Mouse (Mus musculus): ENCODE results near the gene Ehbp1l1. TPM values are rescaled to one million over a fixed set of nuclear protein-coding genes. Genes with fewer than 3 reads are reported as not detected.

Ehbp1l1 gene
- total and polyA plus RNA-seq, 3 experiments = 34.1 to 85.9 (median 45.7) TPM

DNA sequence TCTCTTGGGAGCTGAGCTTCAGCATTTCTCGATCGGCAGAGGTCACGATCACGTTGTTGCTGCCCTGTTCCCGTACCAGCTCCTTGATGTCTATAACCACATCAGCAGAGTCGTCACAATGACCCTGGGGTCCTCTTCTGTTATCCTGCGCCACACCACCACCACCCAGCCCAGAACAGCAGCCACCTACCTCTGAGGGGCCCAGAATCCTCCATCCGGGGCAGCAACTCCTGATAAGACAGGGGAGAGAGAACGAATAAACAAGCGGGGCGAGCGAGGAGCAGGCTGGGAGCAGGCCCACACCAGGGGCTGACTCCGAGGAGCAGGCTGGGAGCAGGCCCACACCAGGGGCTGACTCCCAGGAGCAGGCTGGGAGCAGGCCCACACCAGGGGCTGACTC lies 39.7 kb downstream of the Ehbp1l1 start:
- Histone ChIP-seq H3K4me1 (ENCODE audit: insufficient read depth, low read depth, low read length) (peaks cover 53% of the 10 kb centered on the region), H3K27me3 (ENCODE audit: insufficient read depth, low read length) (no peaks in the 10 kb centered on the region), H3K9me3 (replicated peaks) (no peaks in the 10 kb centered on the region), H3K4me3 (ENCODE audit: low read depth, low read length) (no peak overlapping the region), H3K36me3 (replicated peaks) (peaks cover 73% of the 10 kb centered on the region)
- TF ChIP-seq TAL1 (conservative IDR thresholded peaks at IDR 0.05; ENCODE audit: low read depth, low read length) (no peak), CTCF (IDR thresholded peaks at IDR 0.05; ENCODE audit: low read depth, low read length) (no peak), POLR2AphosphoS5 (IDR thresholded peaks at IDR 0.05; ENCODE audit: insufficient replicate concordance, low read depth, low read length) (no peak), GATA2 (IDR thresholded peaks at IDR 0.05; ENCODE audit: borderline replicate concordance, low read depth, low read length) (no peak), GATA1 (IDR thresholded peaks at IDR 0.05; ENCODE audit: borderline replicate concordance, low read length) (no peak)
- ATAC-seq (ENCODE audit: extremely low read depth, insufficient number of reproducible peaks, low FRiP score, poor library complexity, severe bottlenecking) (no peak), DNase-seq (ENCODE audit: low spot score) (no peak)

DNA sequence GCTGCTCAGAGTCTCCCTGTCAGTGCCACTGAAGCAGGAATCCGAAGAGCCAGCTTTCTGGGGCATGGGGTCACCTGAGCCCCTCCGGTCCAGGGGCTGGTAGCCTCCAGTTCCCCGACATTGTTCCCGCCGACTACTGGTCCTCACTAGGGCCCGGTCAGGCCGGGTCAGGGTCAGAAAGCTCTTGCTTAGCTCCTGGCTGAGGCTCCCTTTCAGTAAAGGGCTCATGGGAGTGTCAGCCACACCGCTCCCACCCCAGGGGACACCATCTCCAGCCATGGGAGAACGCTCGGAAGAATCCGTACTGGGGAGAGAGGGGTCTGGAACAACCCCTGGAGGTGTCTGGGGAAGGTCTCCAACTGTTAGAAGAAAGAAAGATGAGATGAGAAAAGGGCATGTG lies 40.3 kb downstream of the Ehbp1l1 start:
- TF ChIP-seq TAL1 (conservative IDR thresholded peaks at IDR 0.05; ENCODE audit: low read depth, low read length) (no peak), POLR2AphosphoS5 (IDR thresholded peaks at IDR 0.05; ENCODE audit: insufficient replicate concordance, low read depth, low read length) (no peak), CTCF (IDR thresholded peaks at IDR 0.05; ENCODE audit: low read depth, low read length) (no peak), GATA1 (IDR thresholded peaks at IDR 0.05; ENCODE audit: borderline replicate concordance, low read length) (no peak), GATA2 (IDR thresholded peaks at IDR 0.05; ENCODE audit: borderline replicate concordance, low read depth, low read length) (no peak)
- no peaks in the 10 kb centered on the region for H3K27me3 ChIP-seq (ENCODE audit: insufficient read depth, low read length)
- ATAC-seq (ENCODE audit: extremely low read depth, insufficient number of reproducible peaks, low FRiP score, poor library complexity, severe bottlenecking) (no peak), DNase-seq (ENCODE audit: low spot score) (no peak)
- H3K9me3 ChIP-seq (replicated peaks) = no peaks in the 10 kb centered on the region
- peaks cover 73% of the 10 kb centered on the region for H3K36me3 ChIP-seq (replicated peaks)
- peaks cover 47% of the 10 kb centered on the region for H3K4me1 ChIP-seq (ENCODE audit: insufficient read depth, low read depth, low read length)
- H3K4me3 ChIP-seq (ENCODE audit: low read depth, low read length) = no peak overlapping the region

DNA sequence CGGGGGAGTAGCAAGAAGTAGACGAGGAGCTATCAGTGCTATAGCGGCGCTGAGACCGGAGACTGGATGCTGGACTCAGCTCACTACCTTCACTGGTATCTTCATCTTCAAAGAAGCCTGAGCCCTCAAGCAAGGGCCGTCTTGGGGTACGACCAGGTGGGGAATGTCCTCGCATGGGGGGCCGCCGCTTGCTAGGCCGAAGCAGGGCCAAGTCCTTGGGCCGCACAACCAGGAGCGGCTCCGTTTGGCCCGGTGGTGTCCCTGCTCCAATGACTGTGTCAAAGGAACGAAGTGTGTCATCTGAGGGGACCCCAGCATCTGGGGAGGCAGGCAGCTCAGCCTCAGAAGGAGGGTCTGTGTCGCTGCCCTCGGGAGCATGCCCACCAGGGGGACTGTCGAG lies 40.7 kb downstream of the Ehbp1l1 start:
- TF ChIP-seq GATA1 (IDR thresholded peaks at IDR 0.05; ENCODE audit: borderline replicate concordance, low read length) (no peak), POLR2AphosphoS5 (IDR thresholded peaks at IDR 0.05; ENCODE audit: insufficient replicate concordance, low read depth, low read length) (no peak), CTCF (IDR thresholded peaks at IDR 0.05; ENCODE audit: low read depth, low read length) (no peak), GATA2 (IDR thresholded peaks at IDR 0.05; ENCODE audit: borderline replicate concordance, low read depth, low read length) (no peak), TAL1 (conservative IDR thresholded peaks at IDR 0.05; ENCODE audit: low read depth, low read length) (no peak)
- Histone ChIP-seq H3K36me3 (replicated peaks) (peaks cover 73% of the 10 kb centered on the region), H3K4me1 (ENCODE audit: insufficient read depth, low read depth, low read length) (peaks cover 43% of the 10 kb centered on the region), H3K27me3 (ENCODE audit: insufficient read depth, low read length) (no peaks in the 10 kb centered on the region), H3K9me3 (replicated peaks) (no peaks in the 10 kb centered on the region), H3K4me3 (ENCODE audit: low read depth, low read length) (no peak overlapping the region)
- DNase-seq (ENCODE audit: low spot score) = no peak
- ATAC-seq (ENCODE audit: extremely low read depth, insufficient number of reproducible peaks, low FRiP score, poor library complexity, severe bottlenecking) = no peak

DNA sequence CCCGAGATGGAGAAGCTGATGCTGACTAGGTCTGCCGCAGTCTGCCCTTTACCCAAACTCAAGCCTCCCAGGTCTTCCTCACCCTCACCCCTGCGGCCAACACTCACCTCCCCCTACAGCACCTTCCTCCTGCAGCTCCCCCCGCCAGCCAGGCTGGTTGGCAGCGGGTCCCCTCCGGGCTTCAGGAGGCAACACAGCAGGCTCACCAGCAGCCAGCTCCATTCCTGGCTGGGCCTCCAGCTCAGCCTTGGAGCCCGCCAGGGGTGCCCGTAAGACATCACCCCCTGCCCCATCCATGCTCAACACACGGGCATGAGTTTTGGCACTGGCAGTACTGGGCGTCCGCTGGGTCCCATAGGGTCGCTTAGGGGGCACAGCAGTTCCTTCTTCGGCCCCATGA lies 41.1 kb downstream of the Ehbp1l1 start:
- no peak for ATAC-seq (ENCODE audit: extremely low read depth, insufficient number of reproducible peaks, low FRiP score, poor library complexity, severe bottlenecking)
- H3K36me3 ChIP-seq (replicated peaks) = peaks cover 74% of the 10 kb centered on the region
- H3K4me1 ChIP-seq (ENCODE audit: insufficient read depth, low read depth, low read length) = peaks cover 39% of the 10 kb centered on the region

DNA sequence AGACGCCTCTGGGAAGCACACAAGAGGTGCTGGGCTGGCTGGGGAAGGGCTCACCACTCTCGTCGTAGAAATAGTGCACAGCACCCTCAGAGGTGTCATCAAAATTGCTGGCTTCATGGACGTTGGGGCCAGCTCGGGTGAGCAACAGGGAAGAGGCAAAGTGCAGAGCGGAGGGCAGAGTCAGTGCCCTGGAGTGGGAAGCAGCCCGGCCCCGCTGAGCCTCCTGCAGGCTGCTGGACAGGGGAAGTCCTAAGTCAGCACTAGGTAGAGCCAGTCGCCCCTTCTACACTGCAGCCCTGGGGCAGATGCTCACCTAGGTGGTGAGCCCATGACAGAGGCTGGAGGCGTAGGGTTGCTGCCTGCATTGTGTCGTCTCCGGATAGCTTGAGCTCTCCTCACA lies 41.9 kb downstream of the Ehbp1l1 start:
- H3K4me3 ChIP-seq (ENCODE audit: low read depth, low read length) = no peak overlapping the region
- peaks cover 82% of the 10 kb centered on the region for H3K36me3 ChIP-seq (replicated peaks)
- no peak for ATAC-seq (ENCODE audit: extremely low read depth, insufficient number of reproducible peaks, low FRiP score, poor library complexity, severe bottlenecking)
- no peaks in the 10 kb centered on the region for H3K9me3 ChIP-seq (replicated peaks)
- H3K4me1 ChIP-seq (ENCODE audit: insufficient read depth, low read depth, low read length) = peaks cover 36% of the 10 kb centered on the region
- DNase-seq (ENCODE audit: low spot score) = no peak
- TF ChIP-seq GATA1 (IDR thresholded peaks at IDR 0.05; ENCODE audit: borderline replicate concordance, low read length) = no peak
- no peak for TF ChIP-seq POLR2AphosphoS5 (IDR thresholded peaks at IDR 0.05; ENCODE audit: insufficient replicate concordance, low read depth, low read length)
- no peak for TF ChIP-seq GATA2 (IDR thresholded peaks at IDR 0.05; ENCODE audit: borderline replicate concordance, low read depth, low read length)
- no peak for TF ChIP-seq CTCF (IDR thresholded peaks at IDR 0.05; ENCODE audit: low read depth, low read length)
- TF ChIP-seq TAL1 (conservative IDR thresholded peaks at IDR 0.05; ENCODE audit: low read depth, low read length) = no peak
- no peaks in the 10 kb centered on the region for H3K27me3 ChIP-seq (ENCODE audit: insufficient read depth, low read length)

More for the DNA sequence above, 41.1 kb downstream of the Ehbp1l1 start:
- no peak for DNase-seq (ENCODE audit: low spot score)
- Histone ChIP-seq H3K9me3 (replicated peaks) (no peaks in the 10 kb centered on the region), H3K4me3 (ENCODE audit: low read depth, low read length) (no peak overlapping the region; the same call in 1 of the 2 replicates), H3K27me3 (ENCODE audit: insufficient read depth, low read length) (no peaks in the 10 kb centered on the region)
- no peak for TF ChIP-seq GATA1 (IDR thresholded peaks at IDR 0.05; ENCODE audit: borderline replicate concordance, low read length)
- TF ChIP-seq POLR2AphosphoS5 (IDR thresholded peaks at IDR 0.05; ENCODE audit: insufficient replicate concordance, low read depth, low read length) = no peak
- TF ChIP-seq TAL1 (conservative IDR thresholded peaks at IDR 0.05; ENCODE audit: low read depth, low read length) = no peak
- no peak for TF ChIP-seq CTCF (IDR thresholded peaks at IDR 0.05; ENCODE audit: low read depth, low read length)
- no peak for TF ChIP-seq GATA2 (IDR thresholded peaks at IDR 0.05; ENCODE audit: borderline replicate concordance, low read depth, low read length)

DNA sequence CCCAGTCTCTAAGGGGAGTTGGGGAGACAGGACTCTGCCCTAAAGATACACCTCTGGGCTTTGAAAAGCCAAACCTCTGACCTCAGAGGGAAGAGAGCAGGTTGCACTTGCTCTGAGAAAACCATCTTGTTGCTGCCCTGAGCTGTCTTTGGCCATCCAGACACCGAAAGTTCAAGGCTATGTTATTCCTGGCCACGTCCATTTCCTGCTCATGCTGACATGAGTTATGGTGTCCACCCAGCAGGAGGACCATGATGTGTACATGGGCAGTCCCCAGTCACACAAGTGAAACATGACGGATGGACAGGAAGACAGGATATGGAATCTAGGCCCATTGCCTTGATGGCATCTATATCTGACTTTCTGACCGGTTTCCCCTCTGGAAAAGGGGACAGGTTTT lies 45.7 kb downstream of the Ehbp1l1 start:
- DNase-seq (ENCODE audit: low spot score) (no peak), ATAC-seq (ENCODE audit: extremely low read depth, insufficient number of reproducible peaks, low FRiP score, poor library complexity, severe bottlenecking) (no peak)
- H3K36me3 ChIP-seq (replicated peaks) = peaks cover 94% of the 10 kb centered on the region
- H3K4me1 ChIP-seq (ENCODE audit: insufficient read depth, low read depth, low read length) = peaks cover 16% of the 10 kb centered on the region
- no peak overlapping the region for H3K4me3 ChIP-seq (ENCODE audit: low read depth, low read length)
- no peaks in the 10 kb centered on the region for H3K27me3 ChIP-seq (ENCODE audit: insufficient read depth, low read length)
- no peaks in the 10 kb centered on the region for H3K9me3 ChIP-seq (replicated peaks)
- TF ChIP-seq CTCF (IDR thresholded peaks at IDR 0.05; ENCODE audit: low read depth, low read length) = no peak
- no peak for TF ChIP-seq GATA2 (IDR thresholded peaks at IDR 0.05; ENCODE audit: borderline replicate concordance, low read depth, low read length)
- no peak for TF ChIP-seq POLR2AphosphoS5 (IDR thresholded peaks at IDR 0.05; ENCODE audit: insufficient replicate concordance, low read depth, low read length)
- TF ChIP-seq TAL1 (conservative IDR thresholded peaks at IDR 0.05; ENCODE audit: low read depth, low read length) = no peak
- no peak for TF ChIP-seq GATA1 (IDR thresholded peaks at IDR 0.05; ENCODE audit: borderline replicate concordance, low read length)

Data from G1E (cell line).